Mouse (Mus musculus) thymus, adult 2 months (tissue): ENCODE data around the gene Gm21836.

Experiments
- CTCF ChIP-seq: fragments of 200-500 bp; IDR thresholded peaks from 2 replicates; pipeline ENCODE4 v1.5.1; 2012; ENCODE audit warnings: mild to moderate bottlenecking, control low read depth, low read length, moderate library complexity, borderline replicate concordance; ENCODE audit not compliant: control insufficient read depth, poor library complexity, insufficient read depth; ENCODE audit errors: extremely low read depth
- POLR2A ChIP-seq: fragments of 200-500 bp; IDR thresholded peaks from 2 replicates; pipeline ENCODE4 v1.6.1; 2012; ENCODE audit warnings: mild to moderate bottlenecking, low read length, control low read depth, moderate library complexity; ENCODE audit not compliant: control insufficient read depth, poor library complexity, insufficient read depth; ENCODE audit errors: extremely low read depth

DNA sequence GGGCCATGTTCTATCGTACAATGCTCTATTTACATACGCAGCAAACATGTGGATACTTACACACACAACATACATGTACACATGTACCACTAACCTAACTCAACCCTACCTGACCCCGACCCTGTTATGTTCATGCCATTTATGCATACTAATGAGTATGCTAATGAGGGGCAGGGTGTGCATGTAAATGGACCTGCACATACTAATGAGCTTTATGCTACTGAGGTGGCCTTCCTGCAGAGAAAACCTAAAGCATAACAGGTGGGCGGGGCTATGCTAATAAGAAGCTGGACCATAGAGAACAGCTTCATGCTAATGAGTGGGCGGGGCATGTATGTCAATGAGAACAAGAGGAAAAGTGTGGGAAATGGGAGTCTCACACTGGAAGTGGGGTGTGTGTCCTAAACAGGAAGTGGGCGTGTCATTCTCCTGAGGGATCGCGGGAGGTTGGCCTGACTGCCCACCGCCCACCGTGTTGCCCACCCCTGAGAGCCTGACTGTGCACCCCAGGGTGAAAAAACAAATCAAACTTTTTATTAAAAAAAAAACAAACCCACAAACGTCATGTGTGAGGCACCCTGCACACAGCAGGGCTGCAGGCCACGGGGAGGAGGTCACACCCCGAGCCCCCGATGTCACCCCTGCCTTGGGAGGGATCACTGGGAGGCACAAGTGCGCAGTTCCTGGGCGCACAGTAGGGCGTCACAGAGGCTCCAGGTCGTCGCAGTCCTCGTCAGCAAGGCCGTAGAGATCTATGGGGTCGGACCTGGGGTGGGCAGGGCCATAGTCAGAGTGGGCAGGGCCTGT is 17.3 kb downstream of the Gm21836 start, which contains the start of gene Ppp2r3d:
- TF ChIP-seq CTCF (no peak), POLR2A (no peak)
